Mouse (Mus musculus): ENCODE data around the gene Sult5a1. TPM values are rescaled to one million over a fixed set of nuclear protein-coding genes. Genes with fewer than 3 reads are reported as not detected.
"Not testable (repeated sequence)": the region's sequence is repeated elsewhere in the genome, so short reads cannot be mapped to it uniquely, and the experiment has no call there.

Sult5a1 gene
- polyA plus RNA-seq, 1 experiment from 2014 or later: 0.05 TPM

GRCm38 (mm10) chr8:123103285-123103684, 54.8 kb downstream of the Sult5a1 start:
- in situ Hi-C loops (cut with MboI; ENCODE audit: low pct_unique_long_range_greater_than_20kb): loop anchor here (5.0 kb wide), 1 partner anchor 271 kb away; no protein-coding TSS in a partner anchor
- TF ChIP-seq CTCF (IDR thresholded peaks at IDR 0.05): no peak
- H3K27me3 ChIP-seq: no peaks in the 10 kb centered on the region
- ChIA-PET CTCF (interaction anchor here (1.5 kb wide), 1 partner anchor 197 kb away, joined by 4 read pairs; no protein-coding TSS in a partner anchor), POLR2A (interaction anchor here (0.9 kb wide), 1 partner anchor 18 kb away, joined by 3 read pairs; no protein-coding TSS in a partner anchor)
- ATAC-seq: no peak
- no peak for DNase-seq (ENCODE audit: low read depth, low spot score)

GRCm38 (mm10) chr8:123102855-123103254, 55.3 kb downstream of the Sult5a1 start:
- in situ Hi-C loops (cut with MboI; ENCODE audit: low pct_unique_long_range_greater_than_20kb): loop anchor here (5.0 kb wide), 1 partner anchor 271 kb away; no protein-coding TSS in a partner anchor
- ATAC-seq; POLR2A ChIA-PET; H3K27me3 ChIP-seq; DNase-seq (ENCODE audit: low read depth, low spot score): not testable (repeated sequence)
- CTCF ChIA-PET: interaction anchor here (1.5 kb wide), 1 partner anchor 196 kb away, joined by 4 read pairs; no protein-coding TSS in a partner anchor

- in situ Hi-C loops (cut with MboI; ENCODE audit: low pct_unique_long_range_greater_than_20kb): loop anchor here (5.0 kb wide), 1 partner anchor 270 kb away; no protein-coding TSS in a partner anchor
- ATAC-seq (peak; percentile 65), DNase-seq (ENCODE audit: low read depth, low spot score) (peak; percentile 83)
- CTCF ChIA-PET: interaction anchor here (1.3 to 2.7 kb wide), 3 partner anchors 14 to 267 kb away, joined by 3 to 10 read pairs (median 8); no protein-coding TSS in a partner anchor
- no peak for TF ChIP-seq CTCF (IDR thresholded peaks at IDR 0.05)
- POLR2A ChIA-PET: no interaction called here
- H3K27me3 ChIP-seq: no peaks in the 10 kb centered on the region
Observed at GRCm38 (mm10) chr8:123101735-123102685, 56.1 kb downstream of the Sult5a1 start, which contains the start of gene Rpl13. Rpl13 (plus strand) TSS chr8:123102350.

GRCm38 (mm10) chr8:123101244-123101643, 56.9 kb downstream of the Sult5a1 start:
- DNase-seq (ENCODE audit: low read depth, low spot score) (no peak), ATAC-seq (no peak)
- ChIA-PET POLR2A (interaction anchor here (0.9 kb wide), 1 partner anchor 194 kb away, joined by 4 read pairs; no protein-coding TSS in a partner anchor), CTCF (interaction anchor here (1.3 to 2.7 kb wide), 3 partner anchors 13 to 266 kb away, joined by 3 to 10 read pairs (median 8); no protein-coding TSS in a partner anchor)
- H3K27me3 ChIP-seq: no peaks in the 10 kb centered on the region
- no peak for TF ChIP-seq CTCF (IDR thresholded peaks at IDR 0.05)
- in situ Hi-C loops (cut with MboI; ENCODE audit: low pct_unique_long_range_greater_than_20kb): loop anchor here (5.0 kb wide), 1 partner anchor 269 kb away; no protein-coding TSS in a partner anchor

- POLR2A ChIA-PET: interaction anchor here (0.6 kb wide), 1 partner anchor 361 kb away, joined by 3 read pairs; no protein-coding TSS in a partner anchor
Observed at GRCm38 (mm10) chr8:123100288-123100687, 57.8 kb downstream of the Sult5a1 start.

GRCm38 (mm10) chr8:123097786-123098584, 60.1 kb downstream of the Sult5a1 start:
- ATAC-seq (no peak), DNase-seq (ENCODE audit: low read depth, low spot score) (no peak)
- ChIA-PET POLR2A (no interaction called here), CTCF (no interaction called here)
- in situ Hi-C loops (cut with MboI; ENCODE audit: low pct_unique_long_range_greater_than_20kb): loop anchor here (10.0 kb wide), 1 partner anchor 193 kb away; no protein-coding TSS in a partner anchor
- H3K27me3 ChIP-seq: no peaks in the 10 kb centered on the region
- TF ChIP-seq CTCF (IDR thresholded peaks at IDR 0.05): no peak

More at GRCm38 (mm10) chr8:123100288-123100687, 57.8 kb downstream of the Sult5a1 start:
- ATAC-seq: peak; percentile 62
- TF ChIP-seq CTCF (IDR thresholded peaks at IDR 0.05): no peak
- DNase-seq (ENCODE audit: low read depth, low spot score): peak; percentile 84
- H3K27me3 ChIP-seq: no peaks in the 10 kb centered on the region
- CTCF ChIA-PET: interaction anchor here (1.7 to 2.7 kb wide), 2 partner anchors 194 to 265 kb away, joined by 8 to 10 read pairs; no protein-coding TSS in a partner anchor
- in situ Hi-C loops (cut with MboI; ENCODE audit: low pct_unique_long_range_greater_than_20kb): loop anchor here (5.0 kb wide), 1 partner anchor 268 kb away; no protein-coding TSS in a partner anchor

- TF ChIP-seq CTCF (IDR thresholded peaks at IDR 0.05): no peak
- in situ Hi-C loops (cut with MboI; ENCODE audit: low pct_unique_long_range_greater_than_20kb): loop anchor here (10.0 kb wide), 1 partner anchor 192 kb away; no protein-coding TSS in a partner anchor
- CTCF ChIA-PET: no interaction called here
- no peak for ATAC-seq
- POLR2A ChIA-PET: no interaction called here
- DNase-seq (ENCODE audit: low read depth, low spot score): no peak
- H3K27me3 ChIP-seq: no peaks in the 10 kb centered on the region
Observed at GRCm38 (mm10) chr8:123097216-123097615, 60.9 kb downstream of the Sult5a1 start.

Other genes with a start within 250 kb of the Sult5a1 start
- 76.4 TPM for gene Ankrd11, start 116.0 kb downstream of the Sult5a1 start, polyA plus RNA-seq (2021)
- 143 TPM for gene Spg7, start 95.4 kb downstream of the Sult5a1 start, polyA plus RNA-seq (2021)
- gene Rpl13, start 56.0 kb downstream of the Sult5a1 start, polyA plus RNA-seq (2021): 1,017 TPM
- gene Cpne7, start 40.9 kb downstream of the Sult5a1 start, polyA plus RNA-seq (2021): 0.05 TPM
- not detected for gene Dpep1, start 27.9 kb upstream of the Sult5a1 start, polyA plus RNA-seq (2021)
- gene Chmp1a, start 54.4 kb upstream of the Sult5a1 start, polyA plus RNA-seq (2021): 133 TPM
- gene Spata33, start 54.5 kb upstream of the Sult5a1 start, polyA plus RNA-seq (2021): 5.4 TPM
- 55.8 TPM for gene Cdk10, start 66.5 kb upstream of the Sult5a1 start, polyA plus RNA-seq (2021)
- 4.7 TPM for gene Spata2l, start 77.9 kb upstream of the Sult5a1 start, polyA plus RNA-seq (2021)
- 22.3 TPM for gene Zfp276, start 95.9 kb upstream of the Sult5a1 start, polyA plus RNA-seq (2021)
- 22.1 TPM for gene Vps9d1, start 96.0 kb upstream of the Sult5a1 start, polyA plus RNA-seq (2021)
- gene Fanca, start 160.3 kb upstream of the Sult5a1 start, polyA plus RNA-seq (2021): 28.5 TPM
- 7.1 TPM for gene Spire2, start 174.4 kb upstream of the Sult5a1 start, polyA plus RNA-seq (2021)
- 232 TPM for gene Tcf25, start 215.4 kb upstream of the Sult5a1 start, polyA plus RNA-seq (2021)
- 0.05 TPM for gene Mc1r, start 248.8 kb upstream of the Sult5a1 start, polyA plus RNA-seq (2021)

All from Patski (cell line).